In the genomic region with DNA sequence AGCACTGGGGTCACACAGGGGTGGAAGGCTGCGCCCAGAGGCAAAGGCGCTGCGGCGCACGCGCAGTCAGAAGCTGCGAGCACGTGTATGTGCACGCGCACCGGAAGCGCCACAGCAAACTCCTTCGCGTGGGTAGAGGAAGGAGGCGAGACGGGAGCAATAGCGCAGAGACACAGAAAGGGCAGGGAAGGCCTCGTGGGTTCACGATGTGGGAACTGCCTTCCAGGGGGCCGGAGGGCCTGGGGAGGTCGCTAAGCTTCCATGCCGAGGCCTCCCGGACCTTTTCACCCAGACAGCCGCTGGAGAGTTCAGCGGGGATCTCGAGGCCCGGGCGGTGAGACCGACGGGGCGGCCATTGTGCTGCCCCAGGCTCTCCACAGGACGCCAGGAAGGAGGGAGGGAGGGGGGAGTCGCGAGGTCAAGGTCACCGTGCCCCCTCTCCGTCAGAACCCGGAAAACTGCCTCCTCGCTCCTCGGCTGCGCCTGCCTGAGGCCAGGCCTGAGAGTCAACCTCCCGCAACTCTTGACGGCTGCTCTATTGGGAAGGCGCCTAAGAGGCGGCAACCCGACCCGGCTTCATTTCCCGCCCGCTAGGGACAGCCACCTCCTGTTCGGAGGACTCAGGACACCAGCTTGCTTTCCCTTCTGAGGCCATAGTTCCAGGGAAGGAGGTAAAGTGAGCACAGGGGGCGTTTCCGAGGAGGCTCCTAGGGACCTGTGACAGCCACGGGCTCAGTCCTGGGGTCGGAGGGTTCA, we compare ENCODE assay signal across 9 mouse cellular contexts. TPM values are rescaled to one million over a fixed set of nuclear protein-coding genes. Genes with fewer than 3 reads are reported as not detected.
DNase-seq lines count a peak whose midpoint lies in the region; ATAC-seq lines count a peak whose summit lies in the region.
"Had no signal": no experiment of that assay in that cellular context is flagged by ENCODE, and none has a peak within 500 bp of the region (broad histone marks: within the 10 kb centered on the region; RNA-seq: fewer than 3 reads in every experiment).

A gene (plus strand): TSS at position 453 of the 756 bp plus-strand sequence.

- H3K4me1 ChIP-seq in heart, embryonic 16.5 days (ENCODE audit: control insufficient read depth, insufficient read depth, low read length): no peaks in the 10 kb centered on the region; the same call in 1 of the 2 replicates
- 0 out of 2 replicates have a peak, but pooled peaks cover 4% of the 10 kb centered on the region for H3K4me1 ChIP-seq in lung, embryonic 16.5 days (replicated peaks; ENCODE audit: control insufficient read depth, insufficient read depth, low read length)

- peak within 1 kb of the TSS; percentile 55 for H3K9ac ChIP-seq in heart, embryonic 16.5 days (ENCODE audit: low read length)
- H3K9ac ChIP-seq in lung, embryonic 16.5 days (ENCODE audit: low read length): peak within 1 kb of the TSS; percentile 42

- H3K9me3 ChIP-seq in heart, embryonic 16.5 days (replicated peaks; ENCODE audit: control insufficient read depth, low read length): no peaks in the 10 kb centered on the region
- H3K9me3 ChIP-seq in lung, embryonic 16.5 days (ENCODE audit: control insufficient read depth, low read length): no peaks in the 10 kb centered on the region

- WGBS in heart, embryonic 16.5 days: 24% methylated on average over 53 of the region's 53 CpGs
- WGBS in lung, embryonic 16.5 days: 16% methylated on average over 50 of the region's 53 CpGs

- H3K27ac ChIP-seq in heart, embryonic 16.5 days (ENCODE audit: low read length): no peak within 1 kb of the TSS
- H3K27ac ChIP-seq in lung, embryonic 16.5 days (ENCODE audit: low read length): no peak within 1 kb of the TSS

- peak within 1 kb of the TSS; percentile 14 for H3K4me3 ChIP-seq in heart, embryonic 16.5 days (ENCODE audit: low read length)
- peak within 1 kb of the TSS; percentile 26 for H3K4me3 ChIP-seq in lung, embryonic 16.5 days (ENCODE audit: low read length)

- peak; percentile 69 to 71 for DNase-seq in cerebellum, postnatal 10 days
- peak; percentile 25 for DNase-seq in adrenal gland, postnatal 25 days
- DNase-seq in kidney, postnatal 36 days: peak; percentile 49 to 54
- DNase-seq in right cerebral cortex, postnatal 25 days: peak; percentile 50
- DNase-seq in cerebellum, adult 11 months: no peak

- H3K4me2 ChIP-seq in heart, embryonic 16.5 days (ENCODE audit: low read depth, low read length): peak within 1 kb of the TSS; percentile 58
- peak within 1 kb of the TSS; percentile 53 for H3K4me2 ChIP-seq in lung, embryonic 16.5 days (ENCODE audit: low read depth, low read length)

- no peaks in the 10 kb centered on the region for H3K36me3 ChIP-seq in heart, embryonic 16.5 days (ENCODE audit: control insufficient read depth, insufficient read depth)
- H3K36me3 ChIP-seq in lung, embryonic 16.5 days (ENCODE audit: control insufficient read depth, insufficient read depth, low read length): no peaks in the 10 kb centered on the region

- ATAC-seq in cerebellum, adult (ENCODE audit: insufficient number of reproducible peaks, low FRiP score, low TSS enrichment): no peak
- 0 out of 2 replicates have a peak, but pooled peaks have one; percentile 26 for ATAC-seq in heart, embryonic 16.5 days (replicated peaks; ENCODE audit: extremely low read depth, insufficient read depth, low FRiP score)
- ATAC-seq in lung, embryonic 16.5 days (ENCODE audit: low read depth): peak; percentile 41; the same call in 1 of the 2 replicates

- 0 out of 2 replicates have a peak, but pooled peaks cover 2% of the 10 kb centered on the region for H3K27me3 ChIP-seq in heart, embryonic 16.5 days (ENCODE audit: control insufficient read depth, insufficient read depth, low read length)
- no peaks in the 10 kb centered on the region for H3K27me3 ChIP-seq in lung, embryonic 16.5 days (ENCODE audit: control insufficient read depth, insufficient read depth, low read depth, low read length)

RNA-seq across cellular contexts. Expression of the gene that starts here (rescaled TPM):
- not detected in 2 replicates for total RNA-seq in adrenal gland, postnatal 25 days (2021)
- polyA plus RNA-seq in heart, embryonic 16.5 days (2015; fragmentation: Nextera tagmentation; extraction: Ambion mirVana): 0.09 TPM in 1 of 2 replicates, not detected in the other
- polyA plus RNA-seq in lung, embryonic 16.5 days (2015; fragmentation: Nextera tagmentation; extraction: Ambion mirVana): 0.23 TPM in 1 of 2 replicates, not detected in the other
- polyA plus RNA-seq: C2C12 had no signal

Comparison
In these comparisons a context has a peak if more than half of its experiments do, and no peak if none do; other contexts are left out.
1. Peak in DNase-seq in adrenal gland, postnatal 25 days; RNA of the gene not detected or under 1 TPM.
2. Peak in ATAC-seq, H3K4me3 ChIP-seq, H3K9ac ChIP-seq and H3K4me2 ChIP-seq in heart, embryonic 16.5 days; RNA of the gene not detected or under 1 TPM.
3. Peak in ATAC-seq, H3K4me3 ChIP-seq, H3K9ac ChIP-seq and H3K4me2 ChIP-seq in lung, embryonic 16.5 days; RNA of the gene not detected or under 1 TPM.